ENCODE assay signal across 21 mouse cellular contexts in the genomic region with DNA sequence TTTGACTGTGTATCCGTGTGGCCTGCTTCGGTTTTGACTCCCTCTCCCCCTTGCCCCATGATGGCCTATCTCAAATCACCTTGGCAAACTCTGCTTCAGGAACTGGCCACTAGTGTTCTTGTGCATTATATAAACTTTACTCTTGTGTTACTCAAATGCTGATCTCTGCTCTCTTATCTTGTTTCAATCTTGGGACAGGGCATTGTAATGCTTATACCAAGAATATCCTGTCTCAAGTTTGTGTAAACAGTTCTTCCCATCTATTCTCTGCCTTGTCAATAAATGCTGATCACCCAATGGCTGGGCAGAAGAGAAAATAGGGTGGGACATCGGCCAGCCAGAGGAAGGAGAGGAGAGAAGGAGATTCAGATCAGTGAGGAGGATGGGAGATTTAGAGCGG. TPM values are rescaled to one million over a fixed set of nuclear protein-coding genes. Genes with fewer than 3 reads are reported as not detected.
DNase-seq lines count a peak whose midpoint lies in the region; TF ChIP-seq lines count a peak whose summit lies in the region.
"Had no signal": no experiment of that assay in that cellular context is flagged by ENCODE, and none has a peak within 500 bp of the region (broad histone marks: within the 10 kb centered on the region; RNA-seq: fewer than 3 reads in every experiment).

No protein-coding gene starts in this region.

- no peak for TF ChIP-seq POLR2A in lung, adult 2 months (IDR thresholded peaks at IDR 0.05; ENCODE audit: borderline replicate concordance, extremely low read depth, low read depth, low read length)

- DNase-seq in lung, adult 18-20 months = peak; percentile 28 to 48
- DNase-seq in lung, adult 2 months = no peak
- peak; percentile 54 for DNase-seq in ZHBTc4 (ENCODE audit: low read depth, low spot score)
- peak; percentile 22 for DNase-seq in lung, postnatal 14 days
- no peak for DNase-seq in thymus, postnatal 0 days (ENCODE audit: low spot score)
- no peak for DNase-seq in kidney, postnatal 4 days
- no peak for DNase-seq in kidney, adult 8-10 months
- DNase-seq: adrenal gland, postnatal 10 days; B cell, adult 2 months; cerebellum, adult 11 months; cerebellum, adult 8-10 months; cerebellum, postnatal 14 days; embryo, embryonic 11 days; gastrocnemius, adult 2 months; gastrocnemius, postnatal 25 days had no signal

- TF ChIP-seq CTCF in lung, adult 2 months (IDR thresholded peaks at IDR 0.05; ENCODE audit: insufficient read depth, low read length) = no peak

- 35% methylated on average over 4 of the region's 4 CpGs for WGBS in lung, adult 2 months

- peaks cover 11% of the 10 kb centered on the region for H3K4me1 ChIP-seq in lung, adult 2 months (ENCODE audit: control insufficient read depth, insufficient read depth, low read length)

- H3K4me3 ChIP-seq in lung, adult 2 months (replicated peaks; ENCODE audit: extremely low read depth, low read depth, low read length) = no peak overlapping the region
- H3K4me3 ChIP-seq: embryonic facial prominence, embryonic 15.5 days; erythroblast, embryonic 14.5 days; forebrain, embryonic 10.5 days; gastrocnemius, adult 2 months; heart, embryonic 12.5 days; hindbrain, embryonic 10.5 days had no signal

RNA-seq across cellular contexts. Expression of a gene that starts 2.7 kb away (rescaled TPM):
- 182 and 183 TPM in 2 replicates for polyA plus RNA-seq in lung, adult 2 months (2012; rRNA removed)
- polyA plus RNA-seq in thymus, postnatal 0 days (2015; fragmentation: Nextera tagmentation; extraction: Ambion mirVana) = 120 and 127 TPM in 2 replicates

RNA-seq across cellular contexts. Expression of a gene that starts 7.1 kb away (rescaled TPM):
- 31.7 and 59.6 TPM in 2 replicates for polyA plus RNA-seq in lung, adult 2 months (2012; rRNA removed)
- polyA plus RNA-seq in thymus, postnatal 0 days (2015; fragmentation: Nextera tagmentation; extraction: Ambion mirVana) = 20.1 and 25.8 TPM in 2 replicates

RNA-seq across cellular contexts. Expression of a gene that starts 25.5 kb away (rescaled TPM):
- polyA plus RNA-seq in lung, adult 2 months (2012; rRNA removed) = 44.2 and 46.9 TPM in 2 replicates
- 16.0 and 16.8 TPM in 2 replicates for polyA plus RNA-seq in thymus, postnatal 0 days (2015; fragmentation: Nextera tagmentation; extraction: Ambion mirVana)

RNA-seq across cellular contexts. Expression of a gene that starts 36.0 kb away (rescaled TPM):
- polyA plus RNA-seq in lung, adult 2 months (2012; rRNA removed) = 0.15 and 0.47 TPM in 2 replicates
- 0.24 and 0.53 TPM in 2 replicates for polyA plus RNA-seq in thymus, postnatal 0 days (2015; fragmentation: Nextera tagmentation; extraction: Ambion mirVana)
- polyA plus RNA-seq: CD4-positive, CD25-positive, alpha-beta regulatory T cell, adult 4 months had no signal

RNA-seq across cellular contexts. Expression of a gene that starts 37.2 kb away (rescaled TPM):
- 0.03 TPM in 1 of 2 replicates, not detected in the other for polyA plus RNA-seq in lung, adult 2 months (2012; rRNA removed)
- 0.04 TPM in 1 of 2 replicates, not detected in the other for polyA plus RNA-seq in thymus, postnatal 0 days (2015; fragmentation: Nextera tagmentation; extraction: Ambion mirVana)
- polyA plus RNA-seq: CD4-positive, CD25-positive, alpha-beta regulatory T cell, adult 4 months; erythroblast, embryonic 14.5 days; heart, embryonic 12.5 days had no signal

Comparison
In these comparisons a context has a peak if more than half of its experiments do, and no peak if none do; other contexts are left out.
1. DNase-seq: peak in lung, adult 18-20 months (2 of 2), ZHBTc4 (single experiment) and lung, postnatal 14 days (single experiment); none in lung, adult 2 months (single experiment), thymus, postnatal 0 days (single experiment), kidney, postnatal 4 days (0 of 2) and kidney, adult 8-10 months (0 of 2).